Mouse (Mus musculus) adrenal gland, adult 18-20 months (tissue): Measurements from ENCODE around the gene Stpg2. TPM values are rescaled to one million over a fixed set of nuclear protein-coding genes. Genes with fewer than 3 reads are reported as not detected.

Experiments used
- DNase-seq, 2 experiments: peaks; one replicate each; pipeline ENCODE4 v3.0.0; 2021 to 2022; ENCODE audit warnings: low spot score in 2 of 2
- total RNA-seq, 2 experiments: library from RNA; stranded (reverse); gene quantifications; 1 replicate in 1 of 2; 2 replicates in 1 of 2; pipeline ENCODE4 v1.2.3; 2021

Stpg2 gene
- total RNA-seq, 2 experiments from 2014 or later = not detected

- no peak for DNase-seq
Measured at GRCm38 (mm10) chr3:139728751-139729150, 523.3 kb downstream of the Stpg2 start.

GRCm38 (mm10) chr3:139729248-139729647 is 523.8 kb downstream of the Stpg2 start:
- DNase-seq = no peak

GRCm38 (mm10) chr3:139733156-139733555 is 527.7 kb downstream of the Stpg2 start:
- no peak for DNase-seq

DNA sequence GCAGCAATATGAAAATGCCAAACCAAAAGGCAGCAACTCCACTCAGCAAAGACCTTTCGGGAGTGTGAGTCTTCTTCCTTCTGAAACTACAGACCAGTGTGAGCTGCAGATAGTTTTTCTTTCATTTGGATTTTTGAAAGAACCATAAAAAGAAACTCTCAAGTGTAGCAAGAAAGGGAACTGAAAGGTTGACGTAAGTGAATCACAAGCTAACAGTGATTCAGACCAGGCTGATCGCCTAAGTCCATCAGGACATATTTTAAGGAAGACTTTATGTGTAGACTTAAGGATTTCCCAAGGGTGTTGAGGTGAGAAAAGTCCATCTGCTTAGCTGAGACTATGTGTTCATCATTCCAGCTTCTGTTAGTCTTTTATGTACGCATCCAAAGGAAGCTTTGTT is 533.9 kb downstream of the Stpg2 start:
- no peak for DNase-seq

Other genes starting within 250 kb of the Stpg2 start
- 10 to 100 TPM; 46.3 to 52.5 TPM for gene Rap1gds1, start 130.5 kb upstream of the Stpg2 start, total RNA-seq